In the genomic region with DNA sequence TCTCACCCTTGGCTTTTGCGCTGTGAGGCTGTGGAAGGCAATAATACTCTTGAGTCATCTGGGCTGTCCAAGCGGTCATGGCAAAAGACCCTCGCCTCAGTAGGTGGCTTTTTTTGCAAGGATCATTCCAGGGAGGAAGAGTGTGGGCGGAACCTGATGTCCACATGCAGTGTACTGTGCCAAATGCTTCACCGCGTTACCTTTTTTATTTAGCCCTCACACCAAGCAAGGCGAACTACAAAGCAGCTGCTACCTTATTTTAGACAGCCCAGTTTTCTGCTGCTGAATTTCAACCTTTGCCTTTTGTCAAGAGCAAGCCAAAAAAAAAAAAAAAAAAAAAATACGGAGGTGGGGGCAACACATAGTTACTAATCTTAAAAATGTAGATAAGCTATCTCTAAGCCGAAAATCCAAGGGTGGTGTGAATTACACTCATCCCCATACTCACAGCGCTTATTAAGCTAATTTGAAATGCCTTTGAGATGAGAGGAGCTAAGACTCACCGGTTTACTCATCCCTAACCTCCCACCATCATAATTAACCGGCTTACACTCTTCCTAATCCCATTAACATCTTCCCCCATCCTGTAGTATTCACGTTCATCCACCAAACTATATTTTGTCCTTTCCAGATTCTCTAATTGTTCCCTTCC, we compare ENCODE assay signal across 8 mouse cellular contexts. TPM values are rescaled to one million over a fixed set of nuclear protein-coding genes. Genes with fewer than 3 reads are reported as not detected.
DNase-seq lines count a peak whose midpoint lies in the region; ATAC-seq and TF ChIP-seq lines count a peak whose summit lies in the region.

No protein-coding gene starts in this region.

- TF ChIP-seq CTCF in bone marrow, adult 2 months (IDR thresholded peaks at IDR 0.05; ENCODE audit: control insufficient read depth, insufficient read depth, low read length), result no peak

- no peak for DNase-seq in kidney, postnatal 10 days
- DNase-seq in layer of hippocampus, postnatal 36 days, result no peak
- DNase-seq in adrenal gland, postnatal 14 days, result no peak
- DNase-seq in gastrocnemius, postnatal 4 days (ENCODE audit: low spot score in 2 of 2), result no peak

- peak overlapping the region; percentile 58 for H3K4me2 ChIP-seq in kidney, embryonic 14.5 days (replicated peaks; ENCODE audit: low read depth, low read length)
- peak overlapping the region; percentile 74 for H3K4me2 ChIP-seq in hindbrain, embryonic 15.5 days
- peak overlapping the region; percentile 66 for H3K4me2 ChIP-seq in midbrain, embryonic 15.5 days

- peak overlapping the region; percentile 76 for H3K4me3 ChIP-seq in kidney, embryonic 14.5 days (ENCODE audit: low read length)
- H3K4me3 ChIP-seq in bone marrow, adult 2 months (replicated peaks; ENCODE audit: control insufficient read depth, low read depth, low read length), result peak overlapping the region; percentile 90
- peak overlapping the region; percentile 99 for H3K4me3 ChIP-seq in hindbrain, embryonic 15.5 days
- H3K4me3 ChIP-seq in midbrain, embryonic 15.5 days, result peak overlapping the region; percentile 97

- no peaks in the 10 kb centered on the region for H3K36me3 ChIP-seq in kidney, embryonic 14.5 days (ENCODE audit: control insufficient read depth, insufficient read depth, low read length)
- no peaks in the 10 kb centered on the region for H3K36me3 ChIP-seq in hindbrain, embryonic 15.5 days
- H3K36me3 ChIP-seq in midbrain, embryonic 15.5 days (replicated peaks), result no peaks in the 10 kb centered on the region

- peaks cover 12% of the 10 kb centered on the region for H3K4me1 ChIP-seq in kidney, embryonic 14.5 days (ENCODE audit: control insufficient read depth, insufficient read depth, low read length)
- peaks cover 2% of the 10 kb centered on the region; the same call in 1 of the 2 replicates for H3K4me1 ChIP-seq in bone marrow, adult 2 months (ENCODE audit: control insufficient read depth, insufficient read depth, low read length)
- H3K4me1 ChIP-seq in hindbrain, embryonic 15.5 days (replicated peaks), result peaks cover 24% of the 10 kb centered on the region
- peaks cover 28% of the 10 kb centered on the region for H3K4me1 ChIP-seq in midbrain, embryonic 15.5 days

- TF ChIP-seq POLR2A in bone marrow, adult 2 months (IDR thresholded peaks at IDR 0.05; ENCODE audit: borderline replicate concordance, control insufficient read depth, low read depth, low read length), result no peak

- H3K27me3 ChIP-seq in kidney, embryonic 14.5 days (ENCODE audit: control insufficient read depth, insufficient read depth, low read length), result no peaks in the 10 kb centered on the region
- H3K27me3 ChIP-seq in hindbrain, embryonic 15.5 days, result no peaks in the 10 kb centered on the region
- no peaks in the 10 kb centered on the region for H3K27me3 ChIP-seq in midbrain, embryonic 15.5 days (replicated peaks)

- ATAC-seq in kidney, embryonic 14.5 days (ENCODE audit: low FRiP score, low TSS enrichment), result peak; percentile 60
- ATAC-seq in hindbrain, embryonic 15.5 days (ENCODE audit: low FRiP score, low read depth), result no peak; the same call in 1 of the 2 replicates
- ATAC-seq in midbrain, embryonic 15.5 days (replicated peaks), result no peak; the same call in 1 of the 2 replicates

- WGBS in kidney, embryonic 14.5 days, result 13% methylated on average over 13 of the region's 13 CpGs
- 29% methylated on average over 13 of the region's 13 CpGs for WGBS in bone marrow, adult 2 months
- WGBS in hindbrain, embryonic 15.5 days, result 19% methylated on average over 13 of the region's 13 CpGs
- whole genome bisulfite sequencing in midbrain, embryonic 15.5 days, result 8% methylated on average over 13 of the region's 13 CpGs

- no peaks in the 10 kb centered on the region for H3K9me3 ChIP-seq in kidney, embryonic 14.5 days (ENCODE audit: control insufficient read depth, low read length)
- no peaks in the 10 kb centered on the region for H3K9me3 ChIP-seq in hindbrain, embryonic 15.5 days
- no peaks in the 10 kb centered on the region for H3K9me3 ChIP-seq in midbrain, embryonic 15.5 days

- H3K9ac ChIP-seq in kidney, embryonic 14.5 days (ENCODE audit: low read depth, low read length), result peak overlapping the region; percentile 80
- H3K9ac ChIP-seq in hindbrain, embryonic 15.5 days, result peak overlapping the region; percentile 96
- H3K9ac ChIP-seq in midbrain, embryonic 15.5 days, result peak overlapping the region; percentile 90

- H3K27ac ChIP-seq in kidney, embryonic 14.5 days (ENCODE audit: low read depth, low read length), result peak overlapping the region; percentile 95
- no peak overlapping the region; the same call in 1 of the 2 replicates for H3K27ac ChIP-seq in bone marrow, adult 2 months (ENCODE audit: control insufficient read depth, insufficient read depth, low read depth, low read length, poor library complexity)
- H3K27ac ChIP-seq in hindbrain, embryonic 15.5 days (replicated peaks), result peak overlapping the region; percentile 99
- peak overlapping the region; percentile 99 for H3K27ac ChIP-seq in midbrain, embryonic 15.5 days

RNA-seq across cellular contexts. Expression of a gene that starts 0.9 kb away (rescaled TPM):
- 13.2 and 30.0 TPM in 2 replicates for polyA plus RNA-seq in kidney, embryonic 14.5 days (2014; fragmentation: Nextera tagmentation; extraction: Ambion mirVana)
- polyA plus RNA-seq in bone marrow, adult 2 months (2011; ENCODE audit: insufficient read depth, insufficient read length, low replicate concordance, missing spikeins), result 7.3 and 9.8 TPM in 2 replicates
- polyA plus RNA-seq in hindbrain, embryonic 15.5 days (2015; fragmentation: Nextera tagmentation; extraction: Ambion mirVana), result 47.7 and 54.6 TPM in 2 replicates
- 56.6 and 58.9 TPM in 2 replicates for polyA plus RNA-seq in midbrain, embryonic 15.5 days (2015; fragmentation: Nextera tagmentation; extraction: Ambion mirVana)
- 10 to 100 TPM; 56.7 to 62.8 TPM for total RNA-seq in layer of hippocampus, postnatal 36 days (2021)
- total RNA-seq in adrenal gland, postnatal 14 days (2021), result 24.1 and 24.7 TPM in 2 replicates
- 10 to 100 TPM; 29.6 to 32.6 TPM for total RNA-seq in gastrocnemius, postnatal 4 days (2021)

RNA-seq across cellular contexts. Expression of a gene that starts 53.7 kb away (rescaled TPM):
- 22.4 and 29.8 TPM in 2 replicates for polyA plus RNA-seq in kidney, embryonic 14.5 days (2014; fragmentation: Nextera tagmentation; extraction: Ambion mirVana)
- 10.4 and 25.2 TPM in 2 replicates for polyA plus RNA-seq in bone marrow, adult 2 months (2011; ENCODE audit: insufficient read depth, insufficient read length, low replicate concordance, missing spikeins)
- 23.9 and 24.0 TPM in 2 replicates for polyA plus RNA-seq in hindbrain, embryonic 15.5 days (2015; fragmentation: Nextera tagmentation; extraction: Ambion mirVana)
- 26.5 and 28.7 TPM in 2 replicates for polyA plus RNA-seq in midbrain, embryonic 15.5 days (2015; fragmentation: Nextera tagmentation; extraction: Ambion mirVana)
- 10 to 100 TPM; 37.3 to 37.7 TPM for total RNA-seq in layer of hippocampus, postnatal 36 days (2021)
- total RNA-seq in adrenal gland, postnatal 14 days (2021), result 14.2 and 15.3 TPM in 2 replicates
- 10 to 100 TPM; 16.1 to 23.5 TPM for total RNA-seq in gastrocnemius, postnatal 4 days (2021)
